Mouse (Mus musculus): Measurements from ENCODE around the gene Grip2.

Grip2 gene

DNA sequence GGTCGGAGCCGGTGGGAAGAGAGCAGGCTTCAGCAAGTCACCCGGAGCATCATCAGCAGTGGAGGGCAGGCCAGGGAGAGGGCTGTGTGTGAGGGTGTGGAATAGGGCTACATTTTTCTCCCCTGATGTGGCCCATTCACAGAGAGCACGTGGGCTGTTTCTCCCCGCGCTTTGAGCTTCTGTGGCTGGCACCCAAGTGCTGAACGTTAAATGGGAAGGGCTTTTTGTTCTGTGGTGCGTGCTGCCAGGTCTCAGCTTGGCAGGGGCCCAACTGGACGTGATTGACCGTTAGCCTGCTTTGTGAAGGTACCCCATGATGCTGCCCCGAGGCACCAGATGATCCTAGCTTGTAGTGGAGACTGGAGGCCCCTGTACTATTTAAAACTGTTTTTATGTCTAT is 94.9 kb downstream of the Grip2 start:
- in situ Hi-C loops (cut with MboI, MseI): no loop called here

GRCm38 (mm10) chr6:91729677-91730127 is 97.3 kb downstream of the Grip2 start:
- in situ Hi-C loops (cut with MboI, MseI): no loop called here

- in situ Hi-C loops (cut with MboI, MseI): no loop called here
These were observed 98.0 kb downstream of the Grip2 start for GRCm38 (mm10) chr6:91728939-91729619.

- in situ Hi-C loops (cut with MboI, MseI): no loop called here
These were observed 99.7 kb downstream of the Grip2 start for GRCm38 (mm10) chr6:91727361-91727760.

DNA sequence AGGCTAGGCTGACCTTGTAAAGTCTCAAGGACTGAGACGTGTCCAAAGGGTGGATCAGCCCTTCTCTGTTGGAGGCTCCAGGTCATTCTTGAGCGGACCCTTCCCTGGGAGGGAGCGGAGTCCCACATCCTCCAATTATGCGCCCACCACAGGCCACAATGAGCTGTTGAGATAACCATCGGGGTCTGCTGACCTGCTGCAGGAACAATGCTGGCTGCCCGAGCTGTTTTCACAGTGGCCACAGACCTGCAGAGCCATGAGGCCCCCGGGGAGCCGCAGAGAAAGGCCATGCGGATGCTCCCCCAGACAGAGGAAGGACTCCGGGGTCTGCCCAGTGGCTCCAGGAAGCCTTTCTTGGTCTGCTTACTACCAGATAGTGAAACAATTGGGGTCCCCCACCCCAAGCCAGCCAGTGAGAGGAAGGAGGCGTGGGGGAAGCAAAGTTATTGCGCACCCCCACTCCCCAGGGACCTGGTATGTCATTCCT is 105.8 kb downstream of the Grip2 start:
- in situ Hi-C loops (cut with MboI, MseI): no loop called here

DNA sequence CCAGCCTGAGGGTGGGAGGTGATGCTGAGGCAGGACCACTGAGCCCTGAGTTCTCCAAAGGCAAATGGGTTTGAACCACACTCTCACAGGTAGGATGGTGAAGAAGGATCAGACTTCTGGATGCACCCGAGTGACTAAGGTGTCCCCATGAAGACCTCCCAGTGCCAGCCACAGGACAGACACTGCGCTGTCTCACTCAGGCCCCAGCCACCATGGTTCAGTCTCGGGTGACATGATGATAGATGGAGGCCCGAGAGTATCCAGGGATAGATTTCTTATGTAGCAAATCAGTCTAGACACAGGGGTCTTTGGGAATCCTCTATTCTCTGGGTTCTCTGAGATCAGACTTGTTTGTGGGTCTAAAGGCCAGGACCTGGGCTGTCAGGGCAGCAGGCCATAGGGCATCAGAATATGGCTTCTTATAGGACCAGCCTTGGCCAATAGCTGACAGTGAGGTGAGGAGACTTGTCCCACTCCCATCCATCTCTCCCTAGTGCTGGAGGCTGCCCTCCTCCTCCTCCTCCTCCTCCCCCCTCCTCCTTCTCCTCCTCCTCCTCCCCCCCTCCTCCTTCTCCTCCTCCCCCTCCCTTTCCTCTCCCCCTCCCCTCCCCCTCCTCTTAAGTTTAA is 106.3 kb downstream of the Grip2 start:
- in situ Hi-C loops (cut with MboI, MseI): no loop called here

- in situ Hi-C loops (cut with MboI, MseI): no loop called here
These were observed 107.1 kb downstream of the Grip2 start for GRCm38 (mm10) chr6:91719865-91720533.

GRCm38 (mm10) chr6:91719042-91719747 is 107.9 kb downstream of the Grip2 start:
- in situ Hi-C loops (cut with MboI, MseI): no loop called here

DNA sequence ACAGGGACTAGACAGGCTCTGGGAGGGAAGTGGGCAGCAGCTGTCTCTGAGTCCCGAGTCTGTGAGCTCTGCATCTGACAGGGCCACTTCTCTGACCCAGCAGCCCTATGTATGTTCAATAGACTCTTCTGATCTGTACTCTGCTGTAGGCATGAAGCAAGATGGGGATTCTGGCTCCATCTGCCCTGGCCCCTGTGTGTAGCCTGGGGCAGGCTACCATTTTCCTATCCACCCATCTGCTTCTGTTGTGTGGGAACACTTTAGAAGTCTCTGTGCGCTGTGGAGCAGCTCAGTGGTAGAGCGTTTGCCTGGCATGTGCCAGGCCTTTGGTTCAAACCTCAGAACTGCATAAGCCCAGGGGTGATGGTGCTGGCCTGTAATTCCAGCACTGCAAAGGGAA is 108.4 kb downstream of the Grip2 start:
- in situ Hi-C loops (cut with MboI, MseI): no loop called here

- in situ Hi-C loops (cut with MboI, MseI): no loop called here
These were observed 109.0 kb downstream of the Grip2 start for GRCm38 (mm10) chr6:91718067-91718466.

- in situ Hi-C loops (cut with MboI, MseI): no loop called here
These were observed 110.9 kb downstream of the Grip2 start for GRCm38 (mm10) chr6:91715988-91716810.

DNA sequence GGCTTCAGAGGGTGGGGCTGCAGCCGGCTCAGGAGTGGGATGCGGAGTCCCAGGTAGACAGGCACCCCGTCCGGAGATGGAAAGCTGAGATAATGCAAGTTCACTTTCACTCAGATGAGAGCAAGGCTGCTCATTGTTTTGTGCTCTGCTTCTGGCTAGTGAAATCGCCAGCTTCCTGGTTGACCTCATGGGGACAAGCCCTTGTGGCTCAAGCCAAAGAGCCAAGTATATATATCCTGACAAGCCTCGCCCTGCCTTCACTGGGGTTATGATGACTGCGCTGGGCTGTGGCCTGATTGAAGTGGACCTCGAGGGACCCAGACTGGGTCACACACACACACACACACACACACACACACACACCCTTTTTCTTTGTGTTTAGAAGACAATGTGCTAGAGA is 112.0 kb downstream of the Grip2 start:
- in situ Hi-C loops (cut with MboI, MseI): no loop called here

- in situ Hi-C loops (cut with MboI, MseI): no loop called here
These were observed 113.6 kb downstream of the Grip2 start for GRCm38 (mm10) chr6:91713370-91713896.

- in situ Hi-C loops (cut with MboI, MseI): no loop called here
These were observed 114.2 kb downstream of the Grip2 start for GRCm38 (mm10) chr6:91712855-91713331.

GRCm38 (mm10) chr6:91712097-91712854 is 114.8 kb downstream of the Grip2 start:
- in situ Hi-C loops (cut with MboI, MseI): no loop called here

Measured in regulatory T cell (primary cell).